Mouse (Mus musculus): Measurements from ENCODE around the gene Nckap5. TPM values are rescaled to one million over a fixed set of nuclear protein-coding genes. Genes with fewer than 3 reads are reported as not detected.

Nckap5 gene
- 4.5 and 5.1 TPM in 2 replicates for polyA plus RNA-seq (2015; fragmentation: Nextera tagmentation; extraction: Ambion mirVana)

DNA sequence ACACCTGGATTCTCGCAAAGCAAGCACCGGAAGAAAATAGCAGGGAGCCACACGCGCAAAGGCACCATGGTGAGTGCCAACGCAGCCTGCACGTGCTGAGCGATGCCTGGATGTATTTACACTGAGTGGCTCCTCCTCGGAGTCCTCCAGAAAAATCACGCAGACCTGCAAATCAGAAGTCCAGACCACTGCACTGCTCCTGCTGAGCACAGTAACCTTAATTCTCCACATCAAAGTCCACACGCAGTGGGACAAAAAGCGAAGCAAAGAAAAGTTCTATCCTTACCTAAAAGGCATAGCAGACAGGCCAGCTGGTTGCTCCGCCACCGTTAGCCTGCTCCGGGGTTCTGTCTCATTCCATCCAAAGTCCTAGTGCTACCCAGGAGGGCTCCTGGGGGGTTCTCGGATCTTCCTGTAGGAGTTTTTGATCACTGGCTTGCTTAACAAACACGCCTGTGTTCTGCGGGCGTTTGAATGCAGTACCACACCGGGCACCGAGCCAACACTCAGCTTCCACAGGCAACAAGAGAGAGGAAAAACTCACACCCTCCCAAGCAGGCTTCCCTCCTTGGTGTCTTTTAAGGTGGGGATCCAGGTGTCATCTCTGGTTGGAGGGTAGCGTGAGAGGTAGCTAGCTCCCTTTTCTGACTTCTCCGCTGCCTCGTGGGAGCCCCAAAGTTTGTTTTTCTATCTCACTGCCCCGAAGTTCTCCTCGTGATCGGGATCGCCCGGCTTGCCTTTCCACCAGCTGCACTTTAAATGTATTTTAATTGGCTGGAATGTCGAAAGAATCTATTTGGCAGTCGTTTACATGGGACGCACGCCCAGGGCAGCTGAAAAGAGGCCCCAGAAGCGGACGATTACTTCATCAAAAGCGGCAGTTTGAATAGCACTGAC, at the start of gene Nckap5:
Gene Nckap5 (minus strand): TSS at position 769 of the 897 bp plus-strand sequence.
- Histone ChIP-seq H3K9me3 (no peaks in the 10 kb centered on the region), H3K36me3 (no peaks in the 10 kb centered on the region), H3K9ac (peak within 1 kb of the TSS; percentile 76), H3K4me1 (peaks cover 18% of the 10 kb centered on the region), H3K4me3 (peak within 1 kb of the TSS; percentile 59), H3K4me2 (peak within 1 kb of the TSS; percentile 81), H3K27ac (replicated peaks) (peak within 1 kb of the TSS; percentile 70), H3K27me3 (replicated peaks) (peaks cover 10% of the 10 kb centered on the region; the same call in 1 of the 2 replicates)
- 3% methylated on average over 35 of the region's 35 CpGs for WGBS
- ATAC-seq (ENCODE audit: extremely low read depth, insufficient number of reproducible peaks, low FRiP score, low TSS enrichment), result no peak; the same call in 1 of the 2 replicates

DNA sequence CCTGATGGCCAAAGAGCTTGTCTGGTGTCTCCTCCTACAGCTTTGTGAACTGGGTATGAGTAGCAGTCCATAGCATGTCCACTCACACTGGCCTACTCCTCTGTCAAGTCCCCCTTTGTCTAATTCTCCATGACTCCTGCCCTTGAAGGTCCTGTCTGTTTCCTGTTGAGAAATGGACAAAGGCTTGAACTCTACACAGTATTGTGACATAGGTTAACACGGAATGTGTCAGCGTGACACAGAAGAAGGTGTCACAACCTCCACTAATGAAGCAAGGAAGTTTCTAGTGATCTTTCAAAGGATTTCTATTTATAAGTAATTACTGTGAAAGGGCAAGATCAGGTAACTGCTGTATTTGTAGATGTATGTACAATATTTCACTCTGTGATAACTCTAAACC, 46.9 kb upstream of the Nckap5 start:
- no peaks in the 10 kb centered on the region for H3K36me3 ChIP-seq
- no peak overlapping the region for H3K9ac ChIP-seq
- ATAC-seq (ENCODE audit: extremely low read depth, insufficient number of reproducible peaks, low FRiP score, low TSS enrichment), result no peak
- no peaks in the 10 kb centered on the region for H3K4me1 ChIP-seq
- H3K4me3 ChIP-seq, result no peak overlapping the region
- H3K4me2 ChIP-seq, result no peak overlapping the region
- no peaks in the 10 kb centered on the region for H3K9me3 ChIP-seq
- H3K27ac ChIP-seq (replicated peaks), result no peak overlapping the region
- no peaks in the 10 kb centered on the region for H3K27me3 ChIP-seq (replicated peaks)
- 90% methylated on average over 2 of the region's 2 CpGs for WGBS

DNA sequence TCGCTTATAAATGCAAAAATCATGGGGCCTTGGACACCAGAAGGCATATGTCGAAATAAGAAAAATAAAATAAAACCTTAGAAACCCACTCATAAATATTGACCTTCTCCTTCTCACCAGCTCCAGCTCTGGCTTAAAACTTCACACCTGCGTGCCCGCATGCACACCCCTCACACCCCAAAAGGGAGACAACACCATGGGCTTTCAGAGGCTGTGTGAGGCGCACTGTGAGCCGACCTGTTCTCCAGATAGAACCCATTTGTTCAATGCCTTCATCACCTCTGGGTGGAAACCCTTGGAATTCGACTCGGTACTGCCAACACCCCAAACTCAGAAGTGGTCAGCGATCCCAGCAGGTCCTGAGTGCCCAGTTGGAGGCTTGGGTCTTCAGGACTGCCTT, 37.8 kb upstream of the Nckap5 start:
- Histone ChIP-seq H3K9me3 (no peaks in the 10 kb centered on the region), H3K4me2 (no peak overlapping the region), H3K4me1 (no peaks in the 10 kb centered on the region), H3K36me3 (no peaks in the 10 kb centered on the region), H3K27me3 (replicated peaks) (no peaks in the 10 kb centered on the region), H3K9ac (no peak overlapping the region), H3K4me3 (no peak overlapping the region), H3K27ac (replicated peaks) (no peak overlapping the region)
- 79% methylated on average over 9 of the region's 9 CpGs for WGBS
- ATAC-seq (ENCODE audit: extremely low read depth, insufficient number of reproducible peaks, low FRiP score, low TSS enrichment), result no peak

DNA sequence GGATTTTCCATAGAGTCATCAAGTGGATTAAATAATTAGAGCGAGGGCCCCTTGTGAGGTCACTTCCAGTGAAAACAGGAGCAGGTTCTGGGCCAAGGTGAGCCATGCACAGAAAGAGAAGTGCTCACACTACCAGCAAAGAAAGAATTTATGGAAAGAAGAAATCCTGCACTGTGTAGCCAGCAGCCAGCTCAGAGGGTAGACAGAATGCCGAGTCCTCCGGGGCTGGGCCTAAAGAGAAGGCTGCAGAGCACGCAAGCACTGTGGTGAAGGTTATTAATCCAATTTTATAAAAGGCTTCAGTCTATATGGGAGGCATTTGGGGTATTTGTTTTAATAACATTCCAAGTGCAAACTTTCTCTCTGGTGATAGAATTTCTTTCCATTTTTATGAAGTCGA, 37.3 kb upstream of the Nckap5 start:
- no peak for ATAC-seq (ENCODE audit: extremely low read depth, insufficient number of reproducible peaks, low FRiP score, low TSS enrichment)
- H3K4me3 ChIP-seq, result no peak overlapping the region
- no peak overlapping the region for H3K27ac ChIP-seq (replicated peaks)
- H3K4me1 ChIP-seq, result no peaks in the 10 kb centered on the region
- H3K4me2 ChIP-seq, result no peak overlapping the region
- no peaks in the 10 kb centered on the region for H3K27me3 ChIP-seq (replicated peaks)
- no peaks in the 10 kb centered on the region for H3K9me3 ChIP-seq
- no peaks in the 10 kb centered on the region for H3K36me3 ChIP-seq
- H3K9ac ChIP-seq, result no peak overlapping the region
- 80% methylated on average over 5 of the region's 5 CpGs for WGBS

DNA sequence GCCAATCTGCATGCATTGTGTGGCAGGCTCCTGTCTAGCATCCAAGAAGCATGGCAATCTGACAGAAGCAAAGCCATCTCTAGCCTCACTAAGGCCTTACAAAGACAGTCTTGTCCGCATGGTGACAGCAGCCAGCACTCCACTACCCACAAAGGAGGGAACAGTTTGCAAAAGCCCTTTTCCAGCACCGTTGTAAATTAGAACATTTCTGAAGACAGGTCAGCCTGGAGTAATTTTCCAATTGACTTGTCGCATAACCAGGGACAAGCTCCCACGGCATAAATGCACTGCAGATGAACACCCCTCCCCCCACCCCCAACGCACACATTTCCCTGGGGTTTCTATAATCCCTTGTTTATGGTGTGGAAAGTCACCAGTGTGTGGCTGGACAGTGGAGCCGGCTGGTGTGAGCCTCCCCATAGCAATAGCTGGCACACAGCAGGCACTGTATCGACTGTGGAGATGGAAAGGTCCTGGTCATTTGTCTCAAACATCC, 35.0 kb upstream of the Nckap5 start:
- Histone ChIP-seq H3K4me2 (no peak overlapping the region), H3K27me3 (replicated peaks) (no peaks in the 10 kb centered on the region), H3K9me3 (no peaks in the 10 kb centered on the region), H3K27ac (replicated peaks) (no peak overlapping the region), H3K9ac (no peak overlapping the region), H3K4me1 (no peaks in the 10 kb centered on the region), H3K36me3 (no peaks in the 10 kb centered on the region), H3K4me3 (no peak overlapping the region)
- WGBS, result 69% methylated on average over 7 of the region's 7 CpGs
- ATAC-seq (ENCODE audit: extremely low read depth, insufficient number of reproducible peaks, low FRiP score, low TSS enrichment), result no peak

DNA sequence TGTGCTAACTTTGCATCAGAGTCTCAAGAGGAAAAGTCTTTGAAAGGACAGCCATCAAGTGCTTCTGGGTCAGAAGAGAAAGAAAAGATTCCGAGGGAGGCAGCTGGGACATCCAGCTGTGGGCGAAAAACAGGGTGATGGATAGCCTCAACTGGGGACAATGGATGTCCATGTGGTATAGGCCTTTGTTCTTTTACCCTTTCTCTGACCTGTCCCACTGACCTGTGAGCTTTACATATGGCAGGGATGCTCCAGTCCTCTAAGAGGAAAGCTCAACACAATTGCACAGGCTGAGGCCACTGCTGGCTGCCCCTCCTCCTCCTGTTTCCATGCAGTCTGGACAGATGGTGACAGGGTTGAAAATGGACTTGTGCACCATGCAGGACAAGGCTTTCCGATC, 31.2 kb upstream of the Nckap5 start:
- ATAC-seq (ENCODE audit: extremely low read depth, insufficient number of reproducible peaks, low FRiP score, low TSS enrichment), result no peak
- Histone ChIP-seq H3K36me3 (no peaks in the 10 kb centered on the region), H3K9me3 (no peaks in the 10 kb centered on the region), H3K27me3 (replicated peaks) (no peaks in the 10 kb centered on the region), H3K4me2 (no peak overlapping the region), H3K4me1 (peaks cover 10% of the 10 kb centered on the region), H3K4me3 (no peak overlapping the region), H3K9ac (no peak overlapping the region), H3K27ac (replicated peaks) (no peak overlapping the region)
- WGBS, result 56% methylated on average over 3 of the region's 3 CpGs

DNA sequence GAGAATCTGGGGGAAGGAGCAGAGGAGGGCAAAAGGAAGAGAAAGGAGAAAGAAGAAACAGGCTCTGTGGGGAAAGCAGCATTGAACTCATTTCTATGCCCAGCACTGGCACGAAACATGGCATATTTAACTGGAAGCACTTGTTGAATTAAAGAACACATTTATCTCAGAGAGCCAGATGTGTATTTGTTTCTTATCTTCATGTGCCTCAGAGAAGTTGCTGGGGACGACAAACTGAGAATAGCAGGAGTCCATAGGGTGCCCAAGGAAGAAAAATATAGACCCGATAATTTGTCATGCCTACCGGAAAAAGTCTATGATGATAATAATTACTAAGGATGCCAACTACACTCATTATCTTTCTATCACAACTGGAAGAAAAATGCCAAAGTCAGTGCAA, 29.9 kb upstream of the Nckap5 start:
- ATAC-seq (ENCODE audit: extremely low read depth, insufficient number of reproducible peaks, low FRiP score, low TSS enrichment), result no peak

DNA sequence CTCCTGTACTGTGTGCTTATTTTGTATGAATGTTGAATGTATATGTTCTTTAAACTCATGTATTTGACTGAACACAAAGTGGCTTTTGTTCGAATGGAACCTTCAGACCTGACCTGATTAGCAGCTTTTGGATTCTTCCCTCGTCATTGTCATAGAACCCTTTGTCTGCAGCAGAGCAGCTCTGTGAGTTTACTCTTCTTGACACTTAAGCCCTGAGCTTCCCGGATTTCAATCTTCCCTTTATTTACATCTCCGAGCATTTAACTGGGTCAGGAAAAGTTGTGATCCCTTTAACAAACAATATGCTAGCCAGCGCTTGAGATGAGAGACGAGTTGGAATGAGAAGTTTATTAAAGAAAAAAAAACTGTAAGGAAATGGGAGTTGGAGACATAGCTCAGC, 18.9 kb upstream of the Nckap5 start:
- no peaks in the 10 kb centered on the region for H3K4me1 ChIP-seq
- no peak for ATAC-seq (ENCODE audit: extremely low read depth, insufficient number of reproducible peaks, low FRiP score, low TSS enrichment)
- 55% methylated on average over 6 of the region's 6 CpGs for WGBS
- H3K9ac ChIP-seq, result no peak overlapping the region
- no peak overlapping the region for H3K27ac ChIP-seq (replicated peaks)
- no peak overlapping the region for H3K4me3 ChIP-seq
- H3K27me3 ChIP-seq (replicated peaks), result no peaks in the 10 kb centered on the region
- no peak overlapping the region for H3K4me2 ChIP-seq
- no peaks in the 10 kb centered on the region for H3K36me3 ChIP-seq
- no peaks in the 10 kb centered on the region for H3K9me3 ChIP-seq

More for the DNA sequence above, 29.9 kb upstream of the Nckap5 start:
- H3K9ac ChIP-seq, result no peak overlapping the region
- H3K4me1 ChIP-seq, result peaks cover 10% of the 10 kb centered on the region
- H3K36me3 ChIP-seq, result no peaks in the 10 kb centered on the region
- no peaks in the 10 kb centered on the region for H3K27me3 ChIP-seq (replicated peaks)
- no peak overlapping the region for H3K4me3 ChIP-seq
- no peak overlapping the region for H3K4me2 ChIP-seq
- H3K9me3 ChIP-seq, result no peaks in the 10 kb centered on the region
- no peak overlapping the region for H3K27ac ChIP-seq (replicated peaks)
- 74% methylated on average over 4 of the region's 4 CpGs for WGBS

DNA sequence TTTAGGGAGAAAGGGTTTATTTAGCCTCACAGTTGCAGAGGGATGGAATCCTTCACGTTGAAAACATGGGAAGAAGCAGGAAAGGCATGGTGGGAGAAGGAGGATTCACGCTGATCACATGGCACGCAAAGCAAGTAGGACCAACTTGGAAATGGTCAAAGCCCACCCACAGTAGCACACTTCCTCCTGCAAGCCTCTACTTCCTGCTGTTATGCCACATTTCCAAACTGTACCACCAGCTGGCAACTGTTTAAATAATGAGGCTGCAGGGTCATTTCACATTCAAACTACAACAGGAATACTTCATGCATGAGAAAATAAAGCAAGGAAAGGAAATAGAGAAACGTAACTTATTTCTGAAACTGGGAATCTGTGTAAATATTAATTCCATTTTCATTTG, 15.7 kb upstream of the Nckap5 start:
- no peaks in the 10 kb centered on the region for H3K9me3 ChIP-seq
- H3K4me3 ChIP-seq, result no peak overlapping the region
- H3K27me3 ChIP-seq (replicated peaks), result no peaks in the 10 kb centered on the region
- ATAC-seq (ENCODE audit: extremely low read depth, insufficient number of reproducible peaks, low FRiP score, low TSS enrichment), result no peak
- no peak overlapping the region for H3K27ac ChIP-seq (replicated peaks)
- H3K4me2 ChIP-seq, result no peak overlapping the region
- H3K4me1 ChIP-seq, result no peaks in the 10 kb centered on the region
- 69% methylated on average over 4 of the region's 4 CpGs for WGBS
- H3K36me3 ChIP-seq, result no peaks in the 10 kb centered on the region
- no peak overlapping the region for H3K9ac ChIP-seq

DNA sequence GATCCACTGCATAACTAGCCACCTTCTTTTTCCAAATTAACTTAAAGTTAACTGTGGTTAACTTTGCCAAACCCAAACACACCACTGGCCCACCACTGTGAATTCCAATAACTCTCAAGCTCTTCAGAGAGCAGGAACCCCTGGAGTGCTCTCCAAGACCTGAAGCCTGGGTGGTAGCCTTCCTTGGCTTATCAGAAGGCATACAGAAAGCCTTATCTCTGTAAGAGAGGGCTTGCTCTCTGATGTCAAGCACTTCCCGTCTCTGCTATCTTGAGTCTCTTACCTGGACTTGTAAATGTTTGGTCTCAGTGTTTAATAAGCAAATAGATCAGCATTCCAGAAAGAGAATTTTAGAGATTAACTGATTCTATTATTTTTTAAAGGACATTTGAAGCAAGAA, 2.3 kb upstream of the Nckap5 start:
- H3K9ac ChIP-seq, result no peak overlapping the region
- H3K4me3 ChIP-seq, result no peak overlapping the region
- 29% methylated on average over 1 of the region's 1 CpGs for WGBS
- no peak for ATAC-seq (ENCODE audit: extremely low read depth, insufficient number of reproducible peaks, low FRiP score, low TSS enrichment)
- H3K27ac ChIP-seq (replicated peaks), result no peak overlapping the region
- H3K4me2 ChIP-seq, result no peak overlapping the region
- peaks cover 10% of the 10 kb centered on the region; the same call in 1 of the 2 replicates for H3K27me3 ChIP-seq (replicated peaks)
- H3K9me3 ChIP-seq, result no peaks in the 10 kb centered on the region
- H3K4me1 ChIP-seq, result peaks cover 18% of the 10 kb centered on the region
- no peaks in the 10 kb centered on the region for H3K36me3 ChIP-seq

DNA sequence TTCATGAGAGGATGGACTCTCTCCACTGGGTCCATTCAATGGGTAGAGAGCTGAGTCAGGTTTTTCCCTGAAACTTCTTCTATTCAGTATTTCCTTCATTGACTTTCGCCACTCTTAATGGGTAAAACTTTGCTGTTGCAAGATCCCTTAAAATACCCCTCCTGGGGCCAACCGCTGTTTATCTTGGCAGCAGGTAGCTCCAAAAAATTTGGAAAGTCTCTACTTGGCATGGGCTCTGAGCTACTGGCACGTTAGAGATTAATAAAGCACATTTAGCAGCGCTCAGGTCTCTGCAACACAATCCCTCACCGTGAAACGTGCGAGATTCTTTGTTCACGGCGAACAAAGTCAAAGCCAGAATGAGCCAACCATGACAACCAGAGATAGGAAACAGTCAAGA, 1.6 kb downstream of the Nckap5 start:
- Histone ChIP-seq H3K27me3 (replicated peaks) (peaks cover 10% of the 10 kb centered on the region; the same call in 1 of the 2 replicates), H3K4me1 (peaks cover 21% of the 10 kb centered on the region), H3K4me3 (peak overlapping the region; percentile 28), H3K36me3 (no peaks in the 10 kb centered on the region), H3K9me3 (no peaks in the 10 kb centered on the region), H3K9ac (no peak overlapping the region), H3K27ac (replicated peaks) (no peak overlapping the region), H3K4me2 (peak overlapping the region; percentile 81)
- no peak for ATAC-seq (ENCODE audit: extremely low read depth, insufficient number of reproducible peaks, low FRiP score, low TSS enrichment)
- 64% methylated on average over 9 of the region's 9 CpGs for WGBS

DNA sequence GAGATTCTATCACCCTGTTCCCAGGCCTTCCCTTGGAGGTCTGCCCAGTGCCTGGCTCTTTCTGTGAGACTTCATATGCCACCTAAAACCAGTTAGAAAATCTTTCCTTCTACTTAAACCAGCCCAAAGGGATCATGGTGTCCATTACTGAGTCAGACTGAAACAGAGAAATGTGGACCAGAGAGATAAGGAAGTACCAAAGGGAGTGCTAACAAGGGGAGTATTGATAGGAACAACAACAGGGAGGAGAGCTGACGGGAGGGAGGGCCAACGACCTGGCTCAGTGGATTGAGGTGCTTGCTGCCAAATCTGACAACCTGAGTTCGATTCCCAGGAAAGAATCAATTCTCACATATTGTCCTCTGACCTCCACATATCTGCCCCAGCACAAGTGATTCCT, 5.8 kb downstream of the Nckap5 start:
- Histone ChIP-seq H3K4me1 (peaks cover 8% of the 10 kb centered on the region), H3K9me3 (no peaks in the 10 kb centered on the region), H3K4me2 (no peak overlapping the region), H3K27ac (replicated peaks) (no peak overlapping the region), H3K9ac (no peak overlapping the region), H3K27me3 (replicated peaks) (0 out of 2 replicates have a peak, but pooled peaks cover 4% of the 10 kb centered on the region), H3K4me3 (no peak overlapping the region), H3K36me3 (no peaks in the 10 kb centered on the region)
- no peak for ATAC-seq (ENCODE audit: extremely low read depth, insufficient number of reproducible peaks, low FRiP score, low TSS enrichment)
- 41% methylated on average over 3 of the region's 3 CpGs for WGBS
